Mouse (Mus musculus) subcutaneous adipose tissue, adult 2 months (tissue): Measurements from ENCODE around the gene Mov10. TPM values are rescaled to one million over a fixed set of nuclear protein-coding genes. Genes with fewer than 3 reads are reported as not detected.

Source experiments
- polyA plus RNA-seq: library from polyadenylated mRNA; depleted of rRNA; stranded (reverse); fragments of >200 nt; gene quantifications from 2 replicates; pipeline ENCODE4 v1.2.3, GENCODE M21; 2012; ENCODE audit warnings: low replicate concordance; rRNA removed

The Mov10 gene
- 17.9 and 28.2 TPM in 2 replicates for polyA plus RNA-seq

GRCm38 (mm10) chr3:104817991-104818748 lies at the start of gene Mov10:
Gene Mov10 (minus strand): TSS chr3:104818563.

GRCm38 (mm10) chr3:104863786-104864650 lies 45.7 kb upstream of the Mov10 start, which contains the start of the genes St7l and Capza1:
Gene St7l (plus strand): TSS chr3:104864005.
Gene Capza1 (minus strand): TSS chr3:104864505.

GRCm38 (mm10) chr3:104788075-104788474 lies 30.3 kb downstream of the Mov10 start, which contains the start of gene Rhoc:
Gene Rhoc (plus strand): TSS chr3:104788375.

GRCm38 (mm10) chr3:104781471-104781903 lies 36.9 kb downstream of the Mov10 start, which contains the start of gene Fam19a3:
Gene Fam19a3 (minus strand): TSS chr3:104781840.

GRCm38 (mm10) chr3:104780561-104781420 lies 37.6 kb downstream of the Mov10 start, which contains the start of gene Ppm1j:
Gene Ppm1j (plus strand): TSS chr3:104781056.

Other genes starting within 250 kb of the Mov10 start
- 25.4 and 28.3 TPM in 2 replicates for gene Slc16a1, start 179.9 kb downstream of the Mov10 start, polyA plus RNA-seq
- 6.8 and 7.6 TPM in 2 replicates for gene Ppm1j, start 37.5 kb downstream of the Mov10 start, polyA plus RNA-seq
- 0.55 and 0.72 TPM in 2 replicates for gene Fam19a3, start 36.7 kb downstream of the Mov10 start, polyA plus RNA-seq
- 170 and 187 TPM in 2 replicates for gene Rhoc, start 30.2 kb downstream of the Mov10 start, polyA plus RNA-seq
- gene St7l, start 45.4 kb upstream of the Mov10 start, polyA plus RNA-seq: 7.3 and 7.9 TPM in 2 replicates
- gene Capza1, start 45.9 kb upstream of the Mov10 start, polyA plus RNA-seq: 30.2 and 49.5 TPM in 2 replicates
- gene Wnt2b, start 143.4 kb upstream of the Mov10 start, polyA plus RNA-seq: 4.3 and 11.1 TPM in 2 replicates
- gene Cttnbp2nl, start 234.6 kb upstream of the Mov10 start, polyA plus RNA-seq: 3.7 and 9.0 TPM in 2 replicates
- not detected in 2 replicates for gene 4930564D02Rik, start 248.3 kb upstream of the Mov10 start, polyA plus RNA-seq